Mouse (Mus musculus): ENCODE data around the gene Aktip.

- TF ChIP-seq RAD21 (IDR thresholded peaks at IDR 0.05; ENCODE audit: low read depth, low read length): no peak
- no peak for TF ChIP-seq CTCF (conservative IDR thresholded peaks at IDR 0.05 in 1 of 2, IDR thresholded peaks at IDR 0.05 in 1 of 2; ENCODE audit: low read depth in 2 of 2, low read length in 2 of 2)
- no peak for TF ChIP-seq ETS1 (conservative IDR thresholded peaks at IDR 0.05; ENCODE audit: low read depth, low read length)
Measured at GRCm38 (mm10) chr8:91214287-91214686, 14.5 kb upstream of the Aktip start.
